Mouse (Mus musculus) thymus, postnatal 10 days (tissue): ENCODE measurements around the gene Nectin4.

ENCODE experiments used
- DNase-seq, 2 experiments: peaks; one replicate each; pipeline ENCODE4 v3.0.0; 2021; ENCODE audit warnings: low spot score in 2 of 2

Gene Nectin4

DNA sequence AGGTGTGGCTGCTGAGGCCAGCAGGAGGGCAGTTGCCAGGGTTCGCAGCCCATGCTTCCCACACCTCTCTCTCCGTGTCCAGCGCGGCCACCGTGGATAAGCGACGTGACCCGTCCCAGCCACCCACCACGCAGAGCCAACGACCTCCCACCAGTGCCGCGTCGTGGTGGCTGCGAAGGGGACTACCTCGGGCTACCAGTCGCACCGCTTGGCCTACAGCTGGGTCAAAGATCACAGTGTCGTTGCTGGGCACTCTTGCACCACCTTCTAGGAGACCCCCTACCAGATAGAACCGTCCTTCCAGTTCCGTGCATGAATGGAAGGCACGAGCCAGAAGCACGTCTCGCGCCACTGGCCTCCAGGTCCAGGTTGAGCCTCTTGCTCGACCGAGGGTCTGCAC is 9.6 kb upstream of the Nectin4 start:
- DNase-seq = peak in 1 of 2 experiments; percentile 18

GRCm38 (mm10) chr1:171360656-171361055 is 9.2 kb upstream of the Nectin4 start, which contains the start of gene Klhdc9:
TSS of gene Klhdc9 (minus strand) at chr1:171360798.
- DNase-seq = peak; percentile 89 to 90

GRCm38 (mm10) chr1:171361106-171362103 is 8.5 kb upstream of the Nectin4 start:
- DNase-seq = peak; percentile 60 to 82

- DNase-seq = no peak
These were observed 4.0 kb upstream of the Nectin4 start for GRCm38 (mm10) chr1:171365934-171366333.

DNA sequence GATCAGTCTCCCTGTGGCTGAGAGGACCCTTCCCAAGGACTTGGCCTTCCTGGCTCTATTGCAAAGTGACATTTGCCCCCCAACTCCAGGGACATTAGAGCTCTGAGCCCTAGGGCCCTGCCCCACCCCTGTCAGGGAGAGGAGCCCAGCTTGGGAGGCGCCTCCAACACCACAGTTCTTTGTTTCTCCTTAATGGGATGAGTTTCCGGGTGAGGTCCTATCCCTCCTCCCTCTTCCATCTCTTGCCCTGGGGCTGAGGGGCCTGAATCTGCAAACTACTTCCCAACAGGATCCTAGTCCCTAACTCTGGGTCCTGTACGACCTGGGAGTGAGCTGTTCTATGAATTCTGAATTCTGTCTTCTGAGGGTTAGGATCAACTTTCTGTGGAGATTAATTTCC is 3.0 kb downstream of the Nectin4 start:
- DNase-seq = no peak

- no peak for DNase-seq
These were observed 4.0 kb downstream of the Nectin4 start for GRCm38 (mm10) chr1:171373946-171374345.

DNA sequence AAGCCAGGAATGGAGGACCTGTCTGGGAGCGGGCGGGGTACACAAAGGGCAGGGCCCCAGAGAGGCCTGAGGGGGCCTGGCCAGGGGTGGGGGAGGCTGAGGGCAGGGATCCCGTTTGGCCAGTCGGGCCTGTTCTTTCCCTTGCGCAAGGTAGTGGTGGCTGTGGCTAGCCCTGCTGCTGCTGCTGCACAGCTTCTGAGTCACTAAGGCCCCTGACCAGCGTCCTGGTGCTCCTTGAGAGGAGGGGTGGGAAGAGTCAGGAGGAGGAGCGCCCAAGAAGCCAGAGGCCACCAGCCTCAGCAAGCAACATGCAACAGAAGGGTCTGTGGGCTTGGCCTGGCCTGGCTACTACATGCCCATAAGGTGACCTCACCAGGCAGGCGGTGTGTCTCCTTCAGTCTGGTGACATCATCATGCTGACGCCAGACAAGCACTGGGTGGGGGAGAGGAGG is 5.8 kb downstream of the Nectin4 start:
- no peak for DNase-seq

- no peak for DNase-seq
These were observed 8.4 kb downstream of the Nectin4 start for GRCm38 (mm10) chr1:171378298-171378697.

- DNase-seq = peak; percentile 53 to 72
These were observed 10.2 kb downstream of the Nectin4 start for GRCm38 (mm10) chr1:171379935-171380599.

- DNase-seq = no peak
These were observed 12.3 kb downstream of the Nectin4 start for GRCm38 (mm10) chr1:171382096-171382620.

DNA sequence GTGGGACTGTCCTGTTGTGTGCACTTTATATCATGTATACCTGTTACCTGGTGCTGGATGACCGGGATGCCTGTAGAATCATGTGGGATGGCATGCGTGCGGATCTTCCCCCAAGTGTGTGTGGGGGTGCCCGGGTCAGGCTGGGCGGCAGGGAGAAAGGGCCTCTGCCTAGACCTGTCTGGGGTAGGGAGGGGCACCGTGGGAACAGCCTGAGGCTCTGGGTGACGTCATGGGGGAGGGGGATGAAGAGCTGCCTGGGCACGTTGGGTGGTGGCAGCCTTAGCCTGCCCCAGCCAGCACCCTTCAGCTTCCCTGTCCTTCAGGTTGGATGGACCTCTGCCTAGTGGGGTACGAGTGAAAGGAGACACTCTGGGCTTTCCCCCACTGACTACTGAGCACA is 14.5 kb downstream of the Nectin4 start:
- no peak for DNase-seq

GRCm38 (mm10) chr1:171385171-171385570 is 15.3 kb downstream of the Nectin4 start:
- no peak for DNase-seq

- DNase-seq = peak; percentile 46 to 61
These were observed 17.2 kb downstream of the Nectin4 start for GRCm38 (mm10) chr1:171387099-171387498.

DNA sequence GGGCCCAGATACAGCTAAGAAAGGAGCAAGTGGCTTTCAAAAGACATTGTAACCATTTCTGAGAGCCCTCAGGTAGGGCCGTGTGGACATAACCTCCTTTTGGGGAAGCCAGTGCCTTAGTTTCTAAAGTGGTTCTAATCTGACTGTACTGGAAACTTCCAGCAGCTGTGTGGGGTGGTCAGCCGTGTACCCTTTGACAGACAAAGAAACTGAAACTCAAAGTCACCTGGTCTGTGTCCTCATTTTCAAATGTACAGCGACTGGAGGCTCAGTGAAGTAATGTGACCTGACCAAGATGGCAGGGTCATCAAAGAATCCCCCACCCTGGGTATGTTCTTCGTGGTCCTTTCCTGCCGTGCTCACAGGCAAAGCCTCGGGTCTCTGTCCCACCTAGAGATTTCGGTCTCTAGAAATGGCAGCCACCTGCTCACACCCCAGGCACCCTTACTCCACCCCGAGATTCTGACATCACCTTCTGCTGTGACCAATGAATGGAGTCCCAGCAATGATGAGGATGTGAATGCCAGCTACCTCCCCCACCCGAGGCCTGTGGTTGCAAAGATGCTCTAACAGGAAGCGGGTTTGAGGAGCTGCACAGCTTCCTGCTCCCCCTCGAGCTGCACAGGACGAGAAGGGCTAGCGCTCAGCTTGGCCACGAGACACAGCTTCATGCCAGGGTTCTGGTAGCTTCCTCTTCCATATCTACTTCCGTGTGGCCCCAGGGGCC is 18.6 kb downstream of the Nectin4 start, which contains the start of gene Arhgap30:
TSS of gene Arhgap30 (plus strand) at position 579 of the 727 bp plus-strand sequence.
- DNase-seq = peak; percentile 90 to 95

- peak; percentile 70 to 76 for DNase-seq
These were observed 20.2 kb downstream of the Nectin4 start for GRCm38 (mm10) chr1:171390101-171390500.

- DNase-seq = no peak
These were observed 31.9 kb downstream of the Nectin4 start for GRCm38 (mm10) chr1:171401821-171402220.

DNA sequence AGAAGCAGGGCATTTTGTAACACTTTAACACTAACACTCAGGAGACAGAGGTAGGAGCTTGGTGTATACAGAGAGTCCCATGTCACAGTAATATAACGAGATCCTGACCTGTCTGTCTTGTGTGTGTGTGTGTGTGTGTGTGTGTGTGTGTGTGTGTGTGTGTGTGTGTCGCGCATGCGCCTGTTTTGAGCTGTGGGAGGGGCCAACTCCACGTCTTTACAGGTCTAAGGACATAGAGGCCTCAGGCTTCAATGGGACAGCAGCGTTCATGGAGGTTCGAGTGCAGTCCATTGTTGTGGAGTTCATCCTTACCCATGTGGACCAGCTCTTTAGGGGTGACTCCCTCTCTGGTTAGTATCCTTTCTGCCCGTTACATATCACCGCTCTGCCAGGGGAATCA is 33.1 kb downstream of the Nectin4 start:
- no peak for DNase-seq

- no peak for DNase-seq
These were observed 37.4 kb downstream of the Nectin4 start for GRCm38 (mm10) chr1:171407263-171407662.

- no peak for DNase-seq
These were observed 40.3 kb downstream of the Nectin4 start for GRCm38 (mm10) chr1:171410231-171410630.

GRCm38 (mm10) chr1:171410947-171411484 is 41.1 kb downstream of the Nectin4 start, which contains the start of gene Usf1:
TSS of gene Usf1 (plus strand) at chr1:171411313.
- peak; percentile 94 for DNase-seq

GRCm38 (mm10) chr1:171411492-171411941 is 41.6 kb downstream of the Nectin4 start:
- no peak for DNase-seq
